Mouse (Mus musculus) CH12.LX (cell line): ENCODE data around the gene Lef1. TPM values are rescaled to one million over a fixed set of nuclear protein-coding genes. Genes with fewer than 3 reads are reported as not detected.

Experiments
- DNase-seq: peaks from one replicate; pipeline ENCODE4 v3.0.0-alpha.2; 2013; ENCODE audit errors: extremely low read depth
- H3K27ac ChIP-seq: 2 replicates; pipeline ENCODE4 v1.5.1; 2012; ENCODE audit warnings: low read depth, mild to moderate bottlenecking, control low read depth, moderate library complexity; ENCODE audit not compliant: insufficient read depth
- H3K27me3 ChIP-seq: replicated peaks from 2 replicates; pipeline ENCODE3; 2012; ENCODE audit warnings: inconsistent platforms
- H3K36me3 ChIP-seq, 2 experiments: replicated peaks in 1 of 2; 2 replicates each; pipeline versions ENCODE3 to v1.6.1; 2012; ENCODE audit warnings: inconsistent platforms in 1 of 2, low read length in 1 of 2, mild to moderate bottlenecking in 1 of 2, mixed read lengths in 1 of 2, moderate library complexity in 1 of 2; ENCODE audit not compliant: control insufficient read depth in 1 of 2, insufficient read depth in 1 of 2
- H3K4me1 ChIP-seq, 2 experiments: 2 replicates each; pipeline ENCODE4 v1.6.1; 2012; ENCODE audit warnings: inconsistent platforms in 1 of 2, moderate library complexity in 1 of 2; ENCODE audit not compliant: insufficient read depth in 2 of 2, control insufficient read depth in 1 of 2
- H3K4me2 ChIP-seq: 2 replicates; pipeline ENCODE4 v1.6.1; 2012; ENCODE audit warnings: low read depth, mild to moderate bottlenecking, control low read depth; ENCODE audit not compliant: poor library complexity, insufficient read depth, severe bottlenecking
- H3K4me3 ChIP-seq, 3 experiments: fragments of 150-350 bp in 1 of 3; sonication (generic) in 1 of 3; replicated peaks in 1 of 3; 2 replicates each; pipeline versions ENCODE3 to v1.5.1; 2011 to 2012; ENCODE audit warnings: low read depth in 2 of 3, low read length in 2 of 3, mild to moderate bottlenecking in 2 of 3, moderate library complexity in 2 of 3, control low read depth in 1 of 3, improper control_type of control experiment in 1 of 3, inconsistent platforms in 1 of 3, mixed read lengths in 1 of 3; ENCODE audit not compliant: poor library complexity in 1 of 3
- H3K79me2 ChIP-seq: replicated peaks from 2 replicates; pipeline ENCODE4 v1.6.1; 2012; ENCODE audit warnings: mild to moderate bottlenecking, moderate library complexity; ENCODE audit not compliant: control insufficient read depth, poor library complexity, insufficient read depth, severe bottlenecking; ENCODE audit errors: extremely low read depth
- H3K9ac ChIP-seq: 2 replicates; pipeline ENCODE4 v1.6.1; 2012; ENCODE audit warnings: low read depth, mild to moderate bottlenecking, control low read depth, moderate library complexity; ENCODE audit not compliant: insufficient read depth
- H3K9me3 ChIP-seq: replicated peaks from 2 replicates; pipeline ENCODE3; 2012; ENCODE audit warnings: low read length, inconsistent platforms, mixed read lengths
- BHLHE40 ChIP-seq: IDR thresholded peaks from 2 replicates; pipeline ENCODE4 v1.6.1; 2011; ENCODE audit warnings: mild to moderate bottlenecking, low read depth, low read length, improper control_type of control experiment
- CTCF ChIP-seq, 2 experiments: IDR thresholded peaks in 1 of 2; conservative IDR thresholded peaks in 1 of 2; 2 replicates each; pipeline ENCODE4 v1.5.1; 2011 to 2012; ENCODE audit warnings: low read depth in 2 of 2, low read length in 2 of 2, improper control_type of control experiment in 1 of 2, inconsistent platforms in 1 of 2, mild to moderate bottlenecking in 1 of 2, moderate library complexity in 1 of 2
- EP300 ChIP-seq: IDR thresholded peaks from 2 replicates; pipeline ENCODE4 v1.6.1; 2011; ENCODE audit warnings: low read length, improper control_type of control experiment
- IRF4 ChIP-seq: IDR thresholded peaks from 2 replicates; pipeline ENCODE4 v1.6.1; 2014; ENCODE audit warnings: low read depth, mild to moderate bottlenecking, inconsistent platforms, low read length, improper control_type of control experiment
- KAT2A ChIP-seq: IDR thresholded peaks from 2 replicates; pipeline ENCODE4 v1.6.1; 2012; ENCODE audit warnings: low read length, improper control_type of control experiment, inconsistent platforms; ENCODE audit not compliant: insufficient replicate concordance
- MAFK ChIP-seq: IDR thresholded peaks from 2 replicates; pipeline ENCODE4 v1.6.1; 2011; ENCODE audit warnings: low read length, improper control_type of control experiment; ENCODE audit not compliant: insufficient replicate concordance
- MAX ChIP-seq: IDR thresholded peaks from 2 replicates; pipeline ENCODE4 v1.6.1; 2011; ENCODE audit warnings: low read length, improper control_type of control experiment
- MAZ ChIP-seq: IDR thresholded peaks from 2 replicates; pipeline ENCODE4 v1.6.1; 2012; ENCODE audit warnings: low read depth, mild to moderate bottlenecking, inconsistent platforms, low read length, improper control_type of control experiment, moderate library complexity
- MYC ChIP-seq: IDR thresholded peaks from 2 replicates; pipeline ENCODE4 v1.6.1; 2011; ENCODE audit warnings: low read depth, mild to moderate bottlenecking, improper control_type of control experiment, low read length
- NELFE ChIP-seq: IDR thresholded peaks from 2 replicates; pipeline ENCODE4 v1.6.1; 2011; ENCODE audit warnings: low read depth, low read length, improper control_type of control experiment
- NRF1 ChIP-seq: IDR thresholded peaks from 2 replicates; pipeline ENCODE4 v1.6.1; 2014; ENCODE audit warnings: low read depth, mild to moderate bottlenecking, inconsistent platforms, low read length, improper control_type of control experiment, moderate library complexity
- RAD21 ChIP-seq: IDR thresholded peaks from 2 replicates; pipeline ENCODE4 v1.6.1; 2011; ENCODE audit warnings: low read depth, mild to moderate bottlenecking, low read length, improper control_type of control experiment, moderate library complexity
- USF2 ChIP-seq: conservative IDR thresholded peaks from 2 replicates; pipeline ENCODE4 v1.6.1; 2011; ENCODE audit warnings: low read depth, low read length, improper control_type of control experiment
- ZC3H11A ChIP-seq: IDR thresholded peaks from 2 replicates; pipeline ENCODE4 v1.6.1; 2012; ENCODE audit warnings: low read depth, mild to moderate bottlenecking, inconsistent platforms, low read length, improper control_type of control experiment
- ZKSCAN1 ChIP-seq: IDR thresholded peaks from 2 replicates; pipeline ENCODE4 v1.6.1; 2012; ENCODE audit warnings: low read depth, inconsistent platforms, low read length, improper control_type of control experiment, borderline replicate concordance
- ZMIZ1 ChIP-seq: IDR thresholded peaks from 2 replicates; pipeline ENCODE4 v1.6.1; 2012; ENCODE audit warnings: low read depth, mild to moderate bottlenecking, inconsistent platforms, low read length, improper control_type of control experiment
- dilution Hi-C: fragments of 300-500 bp; cut with MboI; formaldehyde crosslinking; loops from 2 replicates; pipeline ENCODE4 v1.14.3; 2020; ENCODE audit warnings: low sequenced_read_pairs; ENCODE audit not compliant: extremely low pct_unique_long_range_greater_than_20kb, extremely low pct_ligation_motif_present
- in situ Hi-C: fragments of 300-500 bp; cut with MboI; formaldehyde crosslinking; loops from 3 replicates; pipeline ENCODE4 v1.14.3; 2019; ENCODE audit warnings: low sequenced_read_pairs, low pct_ligation_motif_present, low pct_unique_long_range_greater_than_20kb, mixed read lengths
- polyA plus RNA-seq: library from polyadenylated mRNA; unstranded; fragments of >175 nt; gene quantifications from 2 replicates; pipeline ENCODE4 v1.2.1, GENCODE M21; 2012; ENCODE audit warnings: low read depth; ENCODE audit not compliant: insufficient read length
- total RNA-seq, 2 experiments: library from RNA; depleted of rRNA; stranded (reverse); fragments of 300-350 nt in 1 of 2; fragments of >200 nt in 1 of 2; gene quantifications; 2 replicates each; pipeline ENCODE4 v1.2.3; 2012 to 2014

The Lef1 gene
- total and polyA plus RNA-seq, 3 experiments: 1.8 to 14.5 (median 4.4) TPM

DNA sequence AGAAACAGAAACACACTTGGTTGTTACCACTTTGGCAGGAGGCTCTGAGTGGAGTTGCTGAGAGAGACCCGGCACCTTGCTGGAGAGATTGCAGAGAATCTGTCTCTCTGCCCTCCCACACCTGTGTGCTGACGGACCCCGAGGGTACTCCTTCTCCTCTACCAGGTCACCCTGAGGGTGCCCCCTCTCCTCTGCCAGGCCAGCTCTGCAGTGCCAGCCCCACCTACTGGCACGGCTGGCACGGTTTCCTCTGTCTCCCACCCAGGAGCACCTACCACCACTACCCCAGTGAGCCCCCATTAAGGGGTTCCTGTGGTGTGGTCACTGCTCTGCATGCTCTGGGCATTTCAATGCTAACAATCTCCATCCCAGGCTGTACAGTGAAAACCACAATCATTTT, 42.3 kb upstream of the Lef1 start:
- Histone ChIP-seq H3K4me2 (no peak overlapping the region), H3K4me1 (peaks cover 5 to 6% of the 10 kb centered on the region in 2 experiments; a peak in 2 of 4 replicates)
- no peak for DNase-seq
- in situ Hi-C loops: no loop called here
- TF ChIP-seq BHLHE40: no peak
- TF ChIP-seq EP300: no peak
- TF ChIP-seq IRF4: no peak
- no peak for TF ChIP-seq NRF1
- no peak for TF ChIP-seq ZC3H11A
- TF ChIP-seq USF2: no peak
- no peak for TF ChIP-seq MYC
- no peak; the same call in 1 of the 2 replicates for TF ChIP-seq RAD21
- no peak for TF ChIP-seq MAX
- no peak for TF ChIP-seq ZKSCAN1
- TF ChIP-seq KAT2A: no peak
- TF ChIP-seq ZMIZ1: no peak
- no peak for TF ChIP-seq NELFE
- TF ChIP-seq, all 38 proteins: peak for 0
- no peaks in the 10 kb centered on the region for H3K9me3 ChIP-seq
- H3K27ac ChIP-seq: no peak overlapping the region
- no peak overlapping the region for H3K9ac ChIP-seq
- H3K36me3 ChIP-seq: no peaks in the 10 kb centered on the region
- no peaks in the 10 kb centered on the region for H3K27me3 ChIP-seq
- no peaks in the 10 kb centered on the region for H3K79me2 ChIP-seq
- no peak overlapping the region for H3K4me3 ChIP-seq
- dilution Hi-C loops: no loop called here

DNA sequence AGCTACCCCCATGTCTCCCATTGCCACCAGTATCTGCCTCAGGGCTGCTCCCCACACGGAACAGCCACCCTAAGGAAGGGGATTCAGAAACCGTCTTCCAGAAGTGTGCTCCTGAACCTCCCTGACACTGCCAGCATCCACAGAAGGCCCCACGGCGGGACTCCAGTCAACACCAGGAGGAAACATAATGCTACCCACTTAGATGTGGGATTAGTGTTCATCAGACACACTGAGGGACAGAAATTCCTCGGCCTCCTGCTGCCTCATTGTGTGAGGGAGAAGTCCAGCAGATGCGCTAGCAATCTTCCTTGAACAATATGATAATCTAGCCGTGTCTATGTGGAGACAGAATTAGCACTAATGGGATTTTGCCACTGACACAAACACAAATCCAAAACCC, 40.1 kb upstream of the Lef1 start:
- no peaks in the 10 kb centered on the region for H3K27me3 ChIP-seq
- peaks cover 0 to 5% of the 10 kb centered on the region in 2 experiments; a peak in 1 of 4 replicates for H3K4me1 ChIP-seq
- H3K27ac ChIP-seq: no peak overlapping the region
- H3K79me2 ChIP-seq: no peaks in the 10 kb centered on the region
- H3K9ac ChIP-seq: no peak overlapping the region
- in situ Hi-C loops (no loop called here), dilution Hi-C loops (no loop called here)
- H3K4me2 ChIP-seq: no peak overlapping the region
- no peak for DNase-seq
- TF ChIP-seq CTCF (conservative IDR thresholded peaks at IDR 0.05 in 1 of 2, IDR thresholded peaks at IDR 0.05 in 1 of 2; ENCODE audit: low read depth in 2 of 2, low read length in 2 of 2) (no peak), KAT2A (no peak), MAFK (no peak), MAX (no peak), MAZ (no peak)
- H3K36me3 ChIP-seq: no peaks in the 10 kb centered on the region
- no peak overlapping the region for H3K4me3 ChIP-seq
- no peaks in the 10 kb centered on the region for H3K9me3 ChIP-seq
